Mouse (Mus musculus): ENCODE data around the gene Tmem14c.

DNA sequence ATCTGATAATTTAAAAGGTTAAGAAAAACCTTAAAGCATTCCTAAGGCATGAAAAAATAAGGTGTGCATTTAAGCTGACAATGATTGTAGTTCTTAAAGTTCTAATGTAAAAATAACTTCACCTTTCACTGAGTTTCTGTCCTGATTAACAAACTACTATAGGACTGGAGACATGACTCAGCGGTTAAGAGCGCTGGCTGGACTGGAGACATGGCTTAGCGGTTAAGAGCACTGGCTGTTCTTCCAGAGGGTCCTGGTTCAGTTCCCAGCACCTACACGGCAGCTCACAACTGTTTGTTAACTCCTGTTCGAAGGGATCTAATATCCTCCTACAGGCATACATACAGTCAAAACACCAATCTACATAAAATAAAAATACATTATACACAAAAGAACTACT is 14.1 kb upstream of the Tmem14c start:
- TF ChIP-seq CTCF (IDR thresholded peaks at IDR 0.05; ENCODE audit: extremely low read depth, insufficient read depth, low read length) = no peak
- TF ChIP-seq POLR2A (IDR thresholded peaks at IDR 0.05; ENCODE audit: extremely low read depth, insufficient read depth, low read length) = no peak

All from cortical plate, adult 2 months (tissue).